Mouse (Mus musculus) limb, embryonic 14.5 days (tissue): ENCODE results near the gene Ier3. TPM values are rescaled to one million over a fixed set of nuclear protein-coding genes. Genes with fewer than 3 reads are reported as not detected.

Experiments
- ATAC-seq: fragments of 200-750 bp; cut with Nextera tagmentation; 2 replicates; pipeline ENCODE4 v1.8.0; 2017; ENCODE audit warnings: low read depth, moderate number of reproducible peaks, moderate TSS enrichment; ENCODE audit not compliant: low FRiP score
- DNase-seq: peaks from one replicate; pipeline ENCODE4 v3.0.0-alpha.2; 2015; ENCODE audit warnings: low spot score
- H3K27ac ChIP-seq: fragments of 300-500 bp; sonication (generic); replicated peaks from 2 replicates; pipeline ENCODE4 v1.5.1; 2014; ENCODE audit warnings: low read depth, mild to moderate bottlenecking, low read length, moderate library complexity, mixed read lengths
- H3K27me3 ChIP-seq: fragments of 300-500 bp; sonication (generic); 2 replicates; pipeline ENCODE4 v1.6.1; 2014; ENCODE audit warnings: low read length, mixed read lengths; ENCODE audit not compliant: control insufficient read depth, insufficient read depth
- H3K36me3 ChIP-seq: fragments of 300-500 bp; sonication (generic); 2 replicates; pipeline ENCODE4 v1.6.1; 2014; ENCODE audit warnings: mild to moderate bottlenecking, low read length, moderate library complexity, mixed read lengths; ENCODE audit not compliant: control insufficient read depth, insufficient read depth
- H3K4me1 ChIP-seq: fragments of 300-500 bp; sonication (generic); 2 replicates; pipeline ENCODE4 v1.6.1; 2014; ENCODE audit warnings: antibody characterized with exemption, low read length, mixed read lengths; ENCODE audit not compliant: control insufficient read depth, insufficient read depth
- H3K4me2 ChIP-seq: fragments of 300-500 bp; sonication (generic); replicated peaks from 2 replicates; pipeline ENCODE4 v1.6.1; 2014; ENCODE audit warnings: low read depth, mild to moderate bottlenecking, low read length, moderate library complexity; ENCODE audit not compliant: severe bottlenecking
- H3K4me3 ChIP-seq: fragments of 300-500 bp; sonication (generic); replicated peaks from 2 replicates; pipeline ENCODE4 v1.5.1; 2014; ENCODE audit warnings: low read length
- H3K9ac ChIP-seq: fragments of 300-500 bp; sonication (generic); 2 replicates; pipeline ENCODE4 v1.6.1; 2014; ENCODE audit warnings: mild to moderate bottlenecking, low read depth, low read length, moderate library complexity; ENCODE audit not compliant: severe bottlenecking
- H3K9me3 ChIP-seq: fragments of 300-500 bp; sonication (generic); 2 replicates; pipeline ENCODE4 v1.6.1; 2016; ENCODE audit warnings: low read length; ENCODE audit not compliant: control insufficient read depth
- POLR2A ChIP-seq: fragments of 200-500 bp; IDR thresholded peaks from 2 replicates; pipeline ENCODE4 v1.8.0; 2012; ENCODE audit warnings: inconsistent platforms, mild to moderate bottlenecking, moderate library complexity, borderline replicate concordance; ENCODE audit not compliant: insufficient read depth, insufficient read length; ENCODE audit errors: extremely low read depth
- WGBS: fragments of 180-500 bp; shearing (Covaris S2); extraction: QIAGEN DNeasy Blood & Tissue Kit; methylation state at CpG from one replicate; pipeline ENCODE4 v1.1.7; 2014; 5-methylcytosine and 5-hydroxymethylcytosine counted together
- polyA plus RNA-seq, 2 experiments: library from polyadenylated mRNA; depleted of rRNA in 1 of 2; stranded (reverse) in 1 of 2; unstranded in 1 of 2; fragments of >200 nt; fragmentation: Nextera tagmentation in 1 of 2; extraction: Ambion mirVana in 1 of 2; gene quantifications; 2 replicates each; pipeline versions ENCODE4 v1.2.1 to v1.2.3; 2012 to 2014

Ier3 gene
- polyA plus RNA-seq, 2 experiments, result 8.8 to 10.8 TPM

- H3K27ac ChIP-seq, result peak within 1 kb of the TSS; percentile 92
- H3K9me3 ChIP-seq, result no peaks in the 10 kb centered on the region
- under 1% methylated on average over 35 of the region's 48 CpGs for WGBS
- DNase-seq (peak; percentile 90), ATAC-seq (peak; percentile 75)
- peak within 1 kb of the TSS; percentile 97 for H3K4me2 ChIP-seq
- peak within 1 kb of the TSS; percentile 62 for H3K4me3 ChIP-seq
- H3K36me3 ChIP-seq, result peaks cover 4% of the 10 kb centered on the region
- H3K27me3 ChIP-seq, result no peaks in the 10 kb centered on the region
- H3K9ac ChIP-seq, result peak within 1 kb of the TSS; percentile 83
- peaks cover 39% of the 10 kb centered on the region for H3K4me1 ChIP-seq
- peak; percentile 86; the same call in 1 of the 2 replicates for TF ChIP-seq POLR2A
Observed at GRCm38 (mm10) chr17:35865481-35866280, 44.2 kb downstream of the Ier3 start, which contains the start of gene Ppp1r18. Gene Ppp1r18 (plus strand): TSS chr17:35865593.

GRCm38 (mm10) chr17:35866281-35866831 is 44.9 kb downstream of the Ier3 start:
- Histone ChIP-seq H3K27me3 (no peaks in the 10 kb centered on the region), H3K4me2 (peak overlapping the region; percentile 97), H3K36me3 (peaks cover 8% of the 10 kb centered on the region), H3K27ac (peak overlapping the region; percentile 92), H3K9ac (peak overlapping the region; percentile 83), H3K9me3 (no peaks in the 10 kb centered on the region), H3K4me3 (peak overlapping the region; percentile 62), H3K4me1 (peaks cover 39% of the 10 kb centered on the region)
- DNase-seq (peak; percentile 72), ATAC-seq (peak; percentile 58)
- 0% methylated on average over 37 of the region's 38 CpGs for WGBS
- TF ChIP-seq POLR2A, result no peak

GRCm38 (mm10) chr17:35866911-35867890 is 45.7 kb downstream of the Ier3 start:
- Histone ChIP-seq H3K36me3 (peaks cover 11% of the 10 kb centered on the region), H3K4me2 (peak overlapping the region; percentile 97), H3K9me3 (no peaks in the 10 kb centered on the region), H3K9ac (peak overlapping the region; percentile 83), H3K4me3 (peak overlapping the region; percentile 62), H3K4me1 (peaks cover 39% of the 10 kb centered on the region), H3K27ac (peak overlapping the region; percentile 92), H3K27me3 (no peaks in the 10 kb centered on the region)
- WGBS, result 10% methylated on average over 26 of the region's 26 CpGs
- no peak for TF ChIP-seq POLR2A
- ATAC-seq (no peak), DNase-seq (no peak)

GRCm38 (mm10) chr17:35868165-35868820 is 46.8 kb downstream of the Ier3 start:
- peak overlapping the region; percentile 83 for H3K9ac ChIP-seq
- H3K4me2 ChIP-seq, result peak overlapping the region; percentile 97
- H3K27ac ChIP-seq, result 0 out of 2 replicates have a peak overlapping the region, but pooled peaks have one; percentile 59
- peaks cover 9% of the 10 kb centered on the region for H3K36me3 ChIP-seq
- no peaks in the 10 kb centered on the region for H3K9me3 ChIP-seq
- peak overlapping the region; percentile 62 for H3K4me3 ChIP-seq
- ATAC-seq, result no peak
- H3K4me1 ChIP-seq, result peaks cover 39% of the 10 kb centered on the region
- DNase-seq, result no peak
- no peaks in the 10 kb centered on the region for H3K27me3 ChIP-seq
- no peak for TF ChIP-seq POLR2A
- 28% methylated on average over 14 of the region's 17 CpGs for WGBS
